Mouse (Mus musculus): ENCODE measurements around the gene Dnajc10. TPM values are rescaled to one million over a fixed set of nuclear protein-coding genes. Genes with fewer than 3 reads are reported as not detected.

Dnajc10 gene
- polyA plus RNA-seq, 1 experiment = 69.5 TPM

- Histone ChIP-seq H3K27ac (ENCODE audit: insufficient read depth, low read length) (no peak overlapping the region), H3K4me3 (ENCODE audit: low read depth, low read length) (no peak overlapping the region), H3K36me3 (ENCODE audit: control insufficient read depth, insufficient read depth, low read length, poor library complexity, severe bottlenecking) (no peaks in the 10 kb centered on the region), H3K4me1 (ENCODE audit: control insufficient read depth, insufficient read depth, low read length) (no peaks in the 10 kb centered on the region), H3K9ac (ENCODE audit: low read depth, poor library complexity, severe bottlenecking) (no peak overlapping the region), H3K27me3 (ENCODE audit: control insufficient read depth, insufficient read depth, low read length, poor library complexity, severe bottlenecking) (no peaks in the 10 kb centered on the region), H3K9me3 (replicated peaks; ENCODE audit: control insufficient read depth, insufficient read depth, low read length, poor library complexity, severe bottlenecking) (no peaks in the 10 kb centered on the region)
- TF ChIP-seq CTCF (IDR thresholded peaks at IDR 0.05; ENCODE audit: low read depth, low read length) = no peak
- no peak for TF ChIP-seq EP300 (IDR thresholded peaks at IDR 0.05; ENCODE audit: insufficient read depth, low read depth, low read length)
- TF ChIP-seq POLR2A (IDR thresholded peaks at IDR 0.05; ENCODE audit: insufficient read depth, low read length) = no peak
Measured at GRCm38 (mm10) chr2:80386255-80386654, 71.0 kb downstream of the Dnajc10 start.

- Histone ChIP-seq H3K27me3 (ENCODE audit: control insufficient read depth, insufficient read depth, low read length, poor library complexity, severe bottlenecking) (no peaks in the 10 kb centered on the region), H3K9me3 (replicated peaks; ENCODE audit: control insufficient read depth, insufficient read depth, low read length, poor library complexity, severe bottlenecking) (peaks cover 2% of the 10 kb centered on the region; the same call in 1 of the 2 replicates), H3K27ac (ENCODE audit: insufficient read depth, low read length) (no peak overlapping the region), H3K4me1 (ENCODE audit: control insufficient read depth, insufficient read depth, low read length) (no peaks in the 10 kb centered on the region), H3K4me3 (ENCODE audit: low read depth, low read length) (no peak overlapping the region), H3K9ac (ENCODE audit: low read depth, poor library complexity, severe bottlenecking) (no peak overlapping the region), H3K36me3 (ENCODE audit: control insufficient read depth, insufficient read depth, low read length, poor library complexity, severe bottlenecking) (no peaks in the 10 kb centered on the region)
- TF ChIP-seq EP300 (IDR thresholded peaks at IDR 0.05; ENCODE audit: insufficient read depth, low read depth, low read length) (no peak), POLR2A (IDR thresholded peaks at IDR 0.05; ENCODE audit: insufficient read depth, low read length) (no peak), CTCF (IDR thresholded peaks at IDR 0.05; ENCODE audit: low read depth, low read length) (no peak)
Measured at GRCm38 (mm10) chr2:80387668-80388067, 72.4 kb downstream of the Dnajc10 start.

- Histone ChIP-seq H3K36me3 (ENCODE audit: control insufficient read depth, insufficient read depth, low read length, poor library complexity, severe bottlenecking) (no peaks in the 10 kb centered on the region), H3K4me3 (ENCODE audit: low read depth, low read length) (no peak overlapping the region), H3K4me1 (ENCODE audit: control insufficient read depth, insufficient read depth, low read length) (no peaks in the 10 kb centered on the region), H3K9ac (ENCODE audit: low read depth, poor library complexity, severe bottlenecking) (no peak overlapping the region), H3K27ac (ENCODE audit: insufficient read depth, low read length) (no peak overlapping the region), H3K27me3 (ENCODE audit: control insufficient read depth, insufficient read depth, low read length, poor library complexity, severe bottlenecking) (no peaks in the 10 kb centered on the region), H3K9me3 (replicated peaks; ENCODE audit: control insufficient read depth, insufficient read depth, low read length, poor library complexity, severe bottlenecking) (peaks cover 2% of the 10 kb centered on the region; the same call in 1 of the 2 replicates)
- TF ChIP-seq EP300 (IDR thresholded peaks at IDR 0.05; ENCODE audit: insufficient read depth, low read depth, low read length) = no peak
- TF ChIP-seq POLR2A (IDR thresholded peaks at IDR 0.05; ENCODE audit: insufficient read depth, low read length) = no peak
- TF ChIP-seq CTCF (IDR thresholded peaks at IDR 0.05; ENCODE audit: low read depth, low read length) = no peak
Measured at GRCm38 (mm10) chr2:80388341-80388740, 73.1 kb downstream of the Dnajc10 start.

GRCm38 (mm10) chr2:80396057-80396456, 80.8 kb downstream of the Dnajc10 start:
- no peak overlapping the region for H3K9ac ChIP-seq (ENCODE audit: low read depth, poor library complexity, severe bottlenecking)
- H3K4me1 ChIP-seq (ENCODE audit: control insufficient read depth, insufficient read depth, low read length) = no peaks in the 10 kb centered on the region
- peaks cover 2% of the 10 kb centered on the region; the same call in 1 of the 2 replicates for H3K9me3 ChIP-seq (replicated peaks; ENCODE audit: control insufficient read depth, insufficient read depth, low read length, poor library complexity, severe bottlenecking)
- TF ChIP-seq POLR2A (IDR thresholded peaks at IDR 0.05; ENCODE audit: insufficient read depth, low read length) = no peak
- no peak overlapping the region for H3K4me3 ChIP-seq (ENCODE audit: low read depth, low read length)
- H3K36me3 ChIP-seq (ENCODE audit: control insufficient read depth, insufficient read depth, low read length, poor library complexity, severe bottlenecking) = no peaks in the 10 kb centered on the region
- H3K27me3 ChIP-seq (ENCODE audit: control insufficient read depth, insufficient read depth, low read length, poor library complexity, severe bottlenecking) = no peaks in the 10 kb centered on the region
- H3K27ac ChIP-seq (ENCODE audit: insufficient read depth, low read length) = no peak overlapping the region

GRCm38 (mm10) chr2:80396864-80397263, 81.6 kb downstream of the Dnajc10 start:
- Histone ChIP-seq H3K27ac (ENCODE audit: insufficient read depth, low read length) (no peak overlapping the region), H3K36me3 (ENCODE audit: control insufficient read depth, insufficient read depth, low read length, poor library complexity, severe bottlenecking) (no peaks in the 10 kb centered on the region), H3K9ac (ENCODE audit: low read depth, poor library complexity, severe bottlenecking) (no peak overlapping the region), H3K4me3 (ENCODE audit: low read depth, low read length) (no peak overlapping the region), H3K4me1 (ENCODE audit: control insufficient read depth, insufficient read depth, low read length) (no peaks in the 10 kb centered on the region), H3K27me3 (ENCODE audit: control insufficient read depth, insufficient read depth, low read length, poor library complexity, severe bottlenecking) (no peaks in the 10 kb centered on the region), H3K9me3 (replicated peaks; ENCODE audit: control insufficient read depth, insufficient read depth, low read length, poor library complexity, severe bottlenecking) (peaks cover 2% of the 10 kb centered on the region; the same call in 1 of the 2 replicates)
- no peak for TF ChIP-seq CTCF (IDR thresholded peaks at IDR 0.05; ENCODE audit: low read depth, low read length)
- TF ChIP-seq POLR2A (IDR thresholded peaks at IDR 0.05; ENCODE audit: insufficient read depth, low read length) = no peak
- TF ChIP-seq EP300 (IDR thresholded peaks at IDR 0.05; ENCODE audit: insufficient read depth, low read depth, low read length) = no peak

GRCm38 (mm10) chr2:80398595-80399099, 83.4 kb downstream of the Dnajc10 start:
- Histone ChIP-seq H3K27ac (ENCODE audit: insufficient read depth, low read length) (no peak overlapping the region), H3K4me3 (ENCODE audit: low read depth, low read length) (no peak overlapping the region), H3K9ac (ENCODE audit: low read depth, poor library complexity, severe bottlenecking) (no peak overlapping the region), H3K9me3 (replicated peaks; ENCODE audit: control insufficient read depth, insufficient read depth, low read length, poor library complexity, severe bottlenecking) (no peaks in the 10 kb centered on the region), H3K27me3 (ENCODE audit: control insufficient read depth, insufficient read depth, low read length, poor library complexity, severe bottlenecking) (no peaks in the 10 kb centered on the region), H3K4me1 (ENCODE audit: control insufficient read depth, insufficient read depth, low read length) (no peaks in the 10 kb centered on the region), H3K36me3 (ENCODE audit: control insufficient read depth, insufficient read depth, low read length, poor library complexity, severe bottlenecking) (no peaks in the 10 kb centered on the region)
- TF ChIP-seq CTCF (IDR thresholded peaks at IDR 0.05; ENCODE audit: low read depth, low read length) (no peak), POLR2A (IDR thresholded peaks at IDR 0.05; ENCODE audit: insufficient read depth, low read length) (no peak), EP300 (IDR thresholded peaks at IDR 0.05; ENCODE audit: insufficient read depth, low read depth, low read length) (no peak)

Other genes with a start within 250 kb of the Dnajc10 start
- gene Pde1a, start 186.0 kb upstream of the Dnajc10 start, polyA plus RNA-seq (2011; ENCODE audit: insufficient read depth, insufficient read length, low read depth, missing spikeins) = 1.2 and 2.1 TPM in 2 replicates
- not detected in 2 replicates for gene Prdx6b, start 23.0 kb upstream of the Dnajc10 start, polyA plus RNA-seq (2011; ENCODE audit: insufficient read depth, insufficient read length, low read depth, missing spikeins)
- gene Frzb, start 132.2 kb downstream of the Dnajc10 start, polyA plus RNA-seq (2011; ENCODE audit: insufficient read depth, insufficient read length, low read depth, missing spikeins) = 1.4 TPM in 2 replicates